Mouse (Mus musculus) CH12.LX (cell line): ENCODE measurements around the gene Mrpl48. TPM values are rescaled to one million over a fixed set of nuclear protein-coding genes. Genes with fewer than 3 reads are reported as not detected.

Experiments
- DNase-seq: peaks from one replicate; pipeline ENCODE4 v3.0.0-alpha.2; 2013; ENCODE audit errors: extremely low read depth
- H3K27ac ChIP-seq: 2 replicates; pipeline ENCODE4 v1.5.1; 2012; ENCODE audit warnings: low read depth, mild to moderate bottlenecking, control low read depth, moderate library complexity; ENCODE audit not compliant: insufficient read depth
- H3K27me3 ChIP-seq: replicated peaks from 2 replicates; pipeline ENCODE3; 2012; ENCODE audit warnings: inconsistent platforms
- H3K36me3 ChIP-seq, 2 experiments: replicated peaks in 1 of 2; 2 replicates each; pipeline versions ENCODE3 to v1.6.1; 2012; ENCODE audit warnings: inconsistent platforms in 1 of 2, low read length in 1 of 2, mild to moderate bottlenecking in 1 of 2, mixed read lengths in 1 of 2, moderate library complexity in 1 of 2; ENCODE audit not compliant: control insufficient read depth in 1 of 2, insufficient read depth in 1 of 2
- H3K4me1 ChIP-seq, 2 experiments: 2 replicates each; pipeline ENCODE4 v1.6.1; 2012; ENCODE audit warnings: inconsistent platforms in 1 of 2, moderate library complexity in 1 of 2; ENCODE audit not compliant: insufficient read depth in 2 of 2, control insufficient read depth in 1 of 2
- H3K4me2 ChIP-seq: 2 replicates; pipeline ENCODE4 v1.6.1; 2012; ENCODE audit warnings: low read depth, mild to moderate bottlenecking, control low read depth; ENCODE audit not compliant: poor library complexity, insufficient read depth, severe bottlenecking
- H3K4me3 ChIP-seq, 3 experiments: fragments of 150-350 bp in 1 of 3; sonication (generic) in 1 of 3; replicated peaks in 1 of 3; 2 replicates each; pipeline versions ENCODE3 to v1.5.1; 2011 to 2012; ENCODE audit warnings: low read depth in 2 of 3, low read length in 2 of 3, mild to moderate bottlenecking in 2 of 3, moderate library complexity in 2 of 3, control low read depth in 1 of 3, improper control_type of control experiment in 1 of 3, inconsistent platforms in 1 of 3, mixed read lengths in 1 of 3; ENCODE audit not compliant: poor library complexity in 1 of 3
- H3K79me2 ChIP-seq: replicated peaks from 2 replicates; pipeline ENCODE4 v1.6.1; 2012; ENCODE audit warnings: mild to moderate bottlenecking, moderate library complexity; ENCODE audit not compliant: control insufficient read depth, poor library complexity, insufficient read depth, severe bottlenecking; ENCODE audit errors: extremely low read depth
- H3K9ac ChIP-seq: 2 replicates; pipeline ENCODE4 v1.6.1; 2012; ENCODE audit warnings: low read depth, mild to moderate bottlenecking, control low read depth, moderate library complexity; ENCODE audit not compliant: insufficient read depth
- H3K9me3 ChIP-seq: replicated peaks from 2 replicates; pipeline ENCODE3; 2012; ENCODE audit warnings: low read length, inconsistent platforms, mixed read lengths
- CTCF ChIP-seq, 2 experiments: IDR thresholded peaks in 1 of 2; conservative IDR thresholded peaks in 1 of 2; 2 replicates each; pipeline ENCODE4 v1.5.1; 2011 to 2012; ENCODE audit warnings: low read depth in 2 of 2, low read length in 2 of 2, improper control_type of control experiment in 1 of 2, inconsistent platforms in 1 of 2, mild to moderate bottlenecking in 1 of 2, moderate library complexity in 1 of 2
- JUND ChIP-seq: conservative IDR thresholded peaks from 2 replicates; pipeline ENCODE4 v1.6.1; 2011; ENCODE audit warnings: low read depth, low read length, improper control_type of control experiment
- KAT2A ChIP-seq: IDR thresholded peaks from 2 replicates; pipeline ENCODE4 v1.6.1; 2012; ENCODE audit warnings: low read length, improper control_type of control experiment, inconsistent platforms; ENCODE audit not compliant: insufficient replicate concordance
- MAFK ChIP-seq: IDR thresholded peaks from 2 replicates; pipeline ENCODE4 v1.6.1; 2011; ENCODE audit warnings: low read length, improper control_type of control experiment; ENCODE audit not compliant: insufficient replicate concordance
- MEF2A ChIP-seq: IDR thresholded peaks from 2 replicates; pipeline ENCODE4 v1.6.1; 2014; ENCODE audit warnings: low read depth, mild to moderate bottlenecking, inconsistent platforms, low read length, improper control_type of control experiment, borderline replicate concordance
- MXI1 ChIP-seq: IDR thresholded peaks from 2 replicates; pipeline ENCODE4 v1.6.1; 2011; ENCODE audit warnings: mild to moderate bottlenecking, low read depth, low read length, improper control_type of control experiment
- POLR2AphosphoS2 ChIP-seq: IDR thresholded peaks from 2 replicates; pipeline ENCODE4 v1.6.1; 2011; ENCODE audit warnings: low read depth, low read length, improper control_type of control experiment
- RAD21 ChIP-seq: IDR thresholded peaks from 2 replicates; pipeline ENCODE4 v1.6.1; 2011; ENCODE audit warnings: low read depth, mild to moderate bottlenecking, low read length, improper control_type of control experiment, moderate library complexity
- SMC3 ChIP-seq: IDR thresholded peaks from 2 replicates; pipeline ENCODE4 v1.6.1; 2011; ENCODE audit warnings: low read depth, low read length, improper control_type of control experiment
- TCF12 ChIP-seq: IDR thresholded peaks from 2 replicates; pipeline ENCODE4 v1.6.1; 2014; ENCODE audit warnings: low read depth, mild to moderate bottlenecking, inconsistent platforms, low read length, improper control_type of control experiment
- ZC3H11A ChIP-seq: IDR thresholded peaks from 2 replicates; pipeline ENCODE4 v1.6.1; 2012; ENCODE audit warnings: low read depth, mild to moderate bottlenecking, inconsistent platforms, low read length, improper control_type of control experiment
- ZKSCAN1 ChIP-seq: IDR thresholded peaks from 2 replicates; pipeline ENCODE4 v1.6.1; 2012; ENCODE audit warnings: low read depth, inconsistent platforms, low read length, improper control_type of control experiment, borderline replicate concordance
- ZMIZ1 ChIP-seq: IDR thresholded peaks from 2 replicates; pipeline ENCODE4 v1.6.1; 2012; ENCODE audit warnings: low read depth, mild to moderate bottlenecking, inconsistent platforms, low read length, improper control_type of control experiment
- dilution Hi-C: fragments of 300-500 bp; cut with MboI; formaldehyde crosslinking; loops from 2 replicates; pipeline ENCODE4 v1.14.3; 2020; ENCODE audit warnings: low sequenced_read_pairs; ENCODE audit not compliant: extremely low pct_unique_long_range_greater_than_20kb, extremely low pct_ligation_motif_present
- in situ Hi-C: fragments of 300-500 bp; cut with MboI; formaldehyde crosslinking; loops from 3 replicates; pipeline ENCODE4 v1.14.3; 2019; ENCODE audit warnings: low sequenced_read_pairs, low pct_ligation_motif_present, low pct_unique_long_range_greater_than_20kb, mixed read lengths
- polyA plus RNA-seq: library from polyadenylated mRNA; unstranded; fragments of >175 nt; gene quantifications from 2 replicates; pipeline ENCODE4 v1.2.1, GENCODE M21; 2012; ENCODE audit warnings: low read depth; ENCODE audit not compliant: insufficient read length
- total RNA-seq, 2 experiments: library from RNA; depleted of rRNA; stranded (reverse); fragments of 300-350 nt in 1 of 2; fragments of >200 nt in 1 of 2; gene quantifications; 2 replicates each; pipeline ENCODE4 v1.2.3; 2012 to 2014

Mrpl48 gene
- total and polyA plus RNA-seq, 3 experiments: 39.1 to 99.4 (median 98.5) TPM

DNA sequence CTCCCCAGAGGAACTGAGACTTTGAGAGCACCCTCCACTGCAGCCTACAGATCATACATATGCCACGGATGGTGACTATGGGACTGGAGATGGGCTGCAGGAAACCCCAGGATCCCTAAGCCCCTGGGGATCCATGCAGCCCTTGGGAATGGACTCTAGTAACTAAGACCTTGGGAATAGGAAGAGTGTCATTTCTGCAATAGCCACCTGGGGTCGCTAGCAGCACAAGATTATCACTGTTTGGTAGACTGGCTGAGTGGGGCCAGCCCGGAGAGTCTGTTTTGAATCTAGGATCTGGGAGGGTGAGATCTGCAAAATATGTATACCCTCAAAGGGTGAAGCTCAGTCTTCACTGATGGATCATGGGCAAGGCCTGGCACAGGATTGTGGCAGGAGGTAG is 37.0 kb upstream of the Mrpl48 start:
- Histone ChIP-seq H3K4me2 (no peak overlapping the region), H3K36me3 (peaks cover 0 to 26% of the 10 kb centered on the region in 2 experiments)
- DNase-seq: peak; percentile 63

DNA sequence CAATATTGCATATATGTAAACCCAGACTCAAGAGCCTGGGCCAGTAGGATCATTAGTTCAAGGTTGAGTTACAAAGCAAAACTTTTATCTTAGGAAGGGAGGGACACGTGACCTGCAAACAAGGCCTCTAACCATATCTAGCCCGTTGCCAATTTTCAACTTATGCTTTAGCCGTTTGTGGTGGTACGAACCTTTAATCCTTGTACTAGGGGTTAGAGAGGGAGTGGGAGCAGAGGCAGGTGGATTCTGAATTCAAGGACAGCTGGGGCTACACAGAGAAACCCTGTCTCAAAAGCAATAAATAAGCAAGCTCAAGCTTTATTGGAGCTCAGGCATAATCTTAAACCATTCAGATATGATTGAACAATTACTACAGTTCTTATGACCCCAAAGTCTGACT is 34.3 kb upstream of the Mrpl48 start:
- H3K9ac ChIP-seq: no peak overlapping the region
- no peak for TF ChIP-seq ZMIZ1
- no peaks in the 10 kb centered on the region for H3K27me3 ChIP-seq
- dilution Hi-C loops (no loop called here), in situ Hi-C loops (no loop called here)
- peaks cover 0 to 6% of the 10 kb centered on the region in 2 experiments; a peak in 2 of 4 replicates for H3K4me1 ChIP-seq
- H3K4me3 ChIP-seq: no peak overlapping the region
- DNase-seq: no peak
- H3K4me2 ChIP-seq: no peak overlapping the region
- no peak overlapping the region for H3K27ac ChIP-seq
- no peaks in the 10 kb centered on the region for H3K79me2 ChIP-seq
- peaks cover 0 to 18% of the 10 kb centered on the region in 2 experiments for H3K36me3 ChIP-seq
- H3K9me3 ChIP-seq: no peaks in the 10 kb centered on the region

More for the DNA sequence above, 37.0 kb upstream of the Mrpl48 start:
- Histone ChIP-seq H3K4me1 (peaks cover 0 to 12% of the 10 kb centered on the region in 2 experiments; a peak in 1 of 4 replicates), H3K9me3 (no peaks in the 10 kb centered on the region), H3K27me3 (no peaks in the 10 kb centered on the region), H3K79me2 (no peaks in the 10 kb centered on the region), H3K27ac (no peak overlapping the region), H3K4me3 (no peak overlapping the region), H3K9ac (no peak overlapping the region)
- TF ChIP-seq SMC3 (peak; percentile 69), POLR2AphosphoS2 (no peak), MEF2A (no peak), CTCF (conservative IDR thresholded peaks at IDR 0.05 in 1 of 2, IDR thresholded peaks at IDR 0.05 in 1 of 2; ENCODE audit: low read depth in 2 of 2, low read length in 2 of 2) (peak; percentile 78 to 82), RAD21 (peak; percentile 76)
- in situ Hi-C loops (no loop called here), dilution Hi-C loops (no loop called here)

DNA sequence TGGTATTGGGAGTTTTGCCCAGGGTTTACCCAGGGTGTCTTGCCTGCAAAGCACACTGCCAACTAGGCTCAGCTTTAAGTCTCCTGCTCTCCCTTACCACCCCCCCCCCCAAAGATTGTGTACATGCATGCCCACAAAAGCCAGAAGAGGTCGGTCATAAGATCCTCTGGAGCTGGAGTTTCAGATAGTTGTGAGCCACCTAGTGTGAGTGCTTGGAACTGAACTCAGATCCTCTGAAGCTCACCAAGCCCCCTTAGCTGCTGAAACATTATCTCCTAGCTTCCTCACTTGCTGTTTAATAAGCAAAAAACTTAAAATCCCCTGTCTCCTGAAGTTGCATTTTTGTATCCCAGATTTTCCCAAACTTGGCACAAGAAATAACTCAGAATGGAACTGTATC is 29.6 kb upstream of the Mrpl48 start:
- H3K9me3 ChIP-seq: no peaks in the 10 kb centered on the region
- H3K4me3 ChIP-seq: no peak overlapping the region
- dilution Hi-C loops (no loop called here), in situ Hi-C loops (no loop called here)
- no peak overlapping the region for H3K4me2 ChIP-seq
- TF ChIP-seq CTCF (conservative IDR thresholded peaks at IDR 0.05 in 1 of 2, IDR thresholded peaks at IDR 0.05 in 1 of 2; ENCODE audit: low read depth in 2 of 2, low read length in 2 of 2): peak; percentile 14 to 75; a peak in 3 of 4 replicates
- no peak for TF ChIP-seq KAT2A
- TF ChIP-seq MXI1: no peak
- peak; percentile 79 for TF ChIP-seq SMC3
- TF ChIP-seq JUND: no peak
- TF ChIP-seq MEF2A: no peak
- TF ChIP-seq RAD21: peak; percentile 52
- no peak for TF ChIP-seq MAFK
- no peak for TF ChIP-seq ZKSCAN1
- no peak for TF ChIP-seq TCF12
- no peak for TF ChIP-seq POLR2AphosphoS2
- no peak for TF ChIP-seq ZC3H11A
- peak; percentile 48 for DNase-seq
- H3K79me2 ChIP-seq: no peaks in the 10 kb centered on the region
- H3K36me3 ChIP-seq: peaks cover 15 to 33% of the 10 kb centered on the region in 2 experiments
- H3K4me1 ChIP-seq: no peaks in the 10 kb centered on the region; a peak in 1 of 4 replicates
- no peak overlapping the region for H3K9ac ChIP-seq
- no peaks in the 10 kb centered on the region for H3K27me3 ChIP-seq
- no peak overlapping the region for H3K27ac ChIP-seq
